Mouse (Mus musculus) forelimb bud, embryonic 11.5 days (tissue): Measurements from ENCODE around the gene Nudt4.

Source experiments
- DNase-seq: peaks from one replicate; pipeline ENCODE4 v3.0.0-alpha.2; 2012; ENCODE audit warnings: low read depth, low spot score

The Nudt4 gene

DNA sequence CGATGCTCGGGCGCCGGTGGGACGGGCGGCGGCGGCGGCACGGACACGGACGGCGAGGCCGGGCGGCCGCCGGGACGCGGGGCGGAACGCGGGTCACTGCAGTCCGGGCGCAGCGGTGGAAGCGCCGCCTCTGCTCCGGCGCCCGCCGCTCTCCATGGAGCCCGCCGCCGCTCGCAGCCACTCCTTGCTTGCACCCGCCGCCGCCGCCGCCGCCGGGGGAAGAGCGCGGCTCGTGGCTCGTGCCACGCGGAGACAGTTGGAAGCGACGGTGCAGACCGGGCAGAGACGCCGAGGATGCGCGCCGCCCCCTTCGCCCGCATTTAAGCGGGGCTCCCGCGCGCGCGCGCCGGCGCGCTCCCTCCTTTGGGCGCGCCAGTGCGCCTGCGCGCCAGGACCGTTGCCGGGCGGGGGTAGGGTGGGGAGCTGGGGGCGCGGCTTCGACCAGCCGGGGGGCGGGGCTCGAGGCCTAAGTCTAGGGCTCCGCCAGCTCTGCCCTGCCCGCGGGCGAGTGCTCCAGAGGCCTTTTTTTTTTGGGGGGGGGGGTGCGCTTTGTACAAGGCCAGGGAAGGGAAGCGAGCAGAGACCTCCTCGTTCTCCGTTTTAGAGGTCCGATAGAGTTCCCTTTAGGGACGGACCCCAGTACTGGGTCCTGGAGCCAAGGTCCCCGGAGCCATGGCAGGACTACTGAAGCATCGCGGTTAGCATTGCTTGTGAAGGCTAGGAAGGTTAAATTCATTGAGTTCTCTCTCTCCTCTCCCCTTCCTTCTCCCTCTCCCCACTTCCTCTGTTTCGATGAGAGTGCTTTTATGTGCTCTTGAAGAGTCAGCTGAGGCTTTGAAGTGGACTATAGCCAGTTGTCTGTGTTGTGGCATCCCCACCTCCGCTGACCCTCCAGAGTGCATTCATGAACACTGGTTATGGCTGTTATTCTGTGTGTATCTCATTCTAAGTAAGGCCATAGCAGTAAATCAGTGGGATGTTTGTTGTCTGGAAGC, at the start of gene Nudt4:
Gene Nudt4, minus strand, starts transcription at position 296 of the 995 bp plus-strand sequence.
- DNase-seq, result peak; percentile 94

DNA sequence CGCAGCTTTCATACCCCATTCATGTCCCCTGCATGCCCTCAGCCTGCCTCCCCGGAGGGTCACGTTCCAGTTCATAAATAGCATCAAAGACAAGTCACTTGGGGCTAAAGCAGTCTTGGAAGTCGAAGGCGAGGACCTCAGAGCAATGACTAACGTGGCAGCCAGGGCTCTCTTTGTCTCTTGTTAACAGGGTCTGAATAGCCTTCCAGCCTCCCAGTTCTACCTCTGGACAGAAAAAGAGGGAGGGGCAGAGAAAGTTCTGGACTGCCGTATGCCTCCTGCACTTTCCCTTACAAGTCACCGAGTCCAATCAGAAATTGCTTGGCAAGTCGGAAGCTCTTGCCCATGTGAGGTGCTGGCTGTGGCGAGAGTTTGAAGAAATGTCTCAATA, 47.4 kb upstream of the Nudt4 start:
- no peak for DNase-seq

GRCm38 (mm10) chr10:95610666-95611330, 46.9 kb upstream of the Nudt4 start:
- DNase-seq, result no peak

DNA sequence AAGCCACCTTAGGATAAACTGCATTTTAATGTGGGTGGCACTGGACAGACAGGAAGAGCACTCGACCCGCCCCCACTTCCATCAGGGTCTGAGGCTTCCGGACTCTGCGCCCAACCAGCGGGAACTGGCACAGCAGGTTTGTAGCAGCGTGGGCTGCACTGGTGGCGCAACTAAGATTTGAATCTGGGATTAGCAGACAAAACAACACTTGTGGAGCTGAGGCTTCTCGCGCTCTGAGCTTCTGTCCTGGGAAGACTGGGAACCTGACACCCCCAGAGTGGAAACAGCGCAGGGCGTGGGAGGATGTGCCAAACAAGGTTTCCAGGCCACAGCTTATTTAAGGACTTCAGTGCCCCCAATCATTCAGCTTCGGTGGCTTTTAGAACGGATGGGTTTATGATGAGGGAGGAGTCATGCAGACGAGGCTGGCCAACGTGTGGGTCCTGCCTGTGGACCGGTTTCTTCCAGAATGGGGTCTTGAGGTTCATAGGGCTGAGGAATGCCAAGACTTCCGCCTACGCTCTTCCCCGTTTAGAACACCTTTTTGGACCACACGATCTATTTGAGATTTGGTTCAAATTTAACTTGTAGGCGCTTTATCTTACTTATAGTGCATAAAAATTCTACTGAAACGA, 41.1 kb upstream of the Nudt4 start:
- no peak for DNase-seq

DNA sequence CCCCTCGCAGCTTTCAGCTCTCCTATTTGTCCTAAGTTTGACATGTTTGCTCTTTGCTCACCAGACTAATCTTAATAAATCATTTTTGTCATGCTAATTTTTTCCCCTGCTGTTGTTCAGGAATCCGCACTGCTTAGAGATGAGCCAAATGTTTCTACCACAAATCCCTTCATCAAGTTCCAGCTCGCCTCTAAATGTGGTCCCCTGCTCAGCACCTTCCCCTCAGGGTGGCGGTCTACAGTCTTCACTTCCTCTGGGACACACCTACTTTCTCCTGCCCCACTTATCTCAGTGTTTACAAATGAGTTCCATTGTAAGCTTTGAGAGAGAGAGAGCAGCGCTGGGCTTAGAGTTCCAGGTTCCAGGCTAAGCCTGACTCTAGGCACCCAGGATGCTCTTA, 36.6 kb upstream of the Nudt4 start:
- no peak for DNase-seq

- DNase-seq, result no peak
Observed at GRCm38 (mm10) chr10:95599740-95600139, 35.8 kb upstream of the Nudt4 start.

DNA sequence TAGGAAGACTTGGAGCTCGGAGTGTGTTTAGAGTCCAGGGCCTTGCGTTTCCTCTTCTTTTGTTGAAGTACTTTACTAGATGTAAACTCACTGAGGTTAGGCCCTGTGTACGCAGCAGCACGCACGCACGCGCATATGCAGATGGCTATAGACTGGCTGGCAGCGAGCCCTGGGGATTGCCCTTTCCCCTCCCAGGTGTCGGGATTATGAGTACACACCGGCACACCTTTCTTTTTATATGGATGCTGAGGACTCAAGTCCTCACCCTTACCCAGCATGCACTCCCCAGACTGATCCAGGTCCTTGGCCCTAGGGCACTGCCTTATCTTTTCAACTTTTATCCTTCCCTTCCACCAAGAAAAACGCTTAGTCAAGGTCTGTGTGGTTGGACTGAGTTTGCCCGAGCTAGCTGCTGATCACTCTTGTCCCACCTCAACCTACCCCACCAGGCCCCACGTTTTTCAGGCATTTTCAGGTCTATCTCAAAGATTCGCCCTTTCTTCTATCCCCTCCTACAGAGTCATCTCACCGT, 34.2 kb upstream of the Nudt4 start:
- DNase-seq, result no peak

- no peak for DNase-seq
Observed at GRCm38 (mm10) chr10:95595852-95596639, 32.1 kb upstream of the Nudt4 start.

DNA sequence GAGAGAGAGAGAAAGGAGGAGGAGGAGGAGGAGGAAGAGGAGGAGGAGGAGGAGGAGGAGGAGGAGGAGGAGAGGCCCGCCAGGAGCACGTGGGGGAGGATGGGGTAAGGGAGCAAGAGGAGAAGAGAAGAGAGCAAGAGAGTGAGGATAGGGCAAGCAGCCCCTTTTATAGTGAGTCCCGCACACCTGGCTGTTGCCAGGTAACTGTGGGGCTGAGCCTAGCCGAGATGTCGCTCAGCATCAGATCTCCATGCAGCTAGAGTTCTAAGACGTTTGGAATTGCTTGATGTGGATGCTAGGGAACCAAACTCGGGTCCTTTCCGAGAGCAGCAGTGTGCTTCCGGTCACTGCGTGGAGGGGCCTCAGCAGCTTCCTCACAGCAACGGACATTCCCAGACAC, 30.5 kb upstream of the Nudt4 start:
- DNase-seq, result no peak

- no peak for DNase-seq
Observed at GRCm38 (mm10) chr10:95591257-95591656, 27.3 kb upstream of the Nudt4 start.

DNA sequence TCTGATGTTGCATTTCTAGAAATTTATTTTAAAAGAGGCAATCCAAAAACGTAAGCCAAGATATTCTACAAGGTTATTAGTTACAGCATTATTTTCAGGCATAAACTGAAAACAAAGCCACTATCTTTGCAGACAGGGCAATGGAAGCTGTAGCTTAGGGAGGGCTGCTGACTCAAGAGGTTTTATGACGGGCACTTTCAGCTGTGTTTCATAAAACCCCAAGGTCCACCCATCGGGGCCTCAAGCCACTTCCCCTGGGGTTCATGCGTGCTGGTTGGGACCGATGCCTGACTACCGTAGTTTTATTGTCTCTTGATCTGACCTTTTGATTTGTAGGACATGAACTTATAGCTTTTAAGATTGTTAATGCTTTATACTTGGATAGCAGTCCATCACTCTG, 26.2 kb upstream of the Nudt4 start:
- DNase-seq, result no peak

- no peak for DNase-seq
Observed at GRCm38 (mm10) chr10:95589196-95589595, 25.2 kb upstream of the Nudt4 start.

- no peak for DNase-seq
Observed at GRCm38 (mm10) chr10:95587509-95588220, 23.7 kb upstream of the Nudt4 start.

GRCm38 (mm10) chr10:95585554-95585953, 21.6 kb upstream of the Nudt4 start:
- no peak for DNase-seq

DNA sequence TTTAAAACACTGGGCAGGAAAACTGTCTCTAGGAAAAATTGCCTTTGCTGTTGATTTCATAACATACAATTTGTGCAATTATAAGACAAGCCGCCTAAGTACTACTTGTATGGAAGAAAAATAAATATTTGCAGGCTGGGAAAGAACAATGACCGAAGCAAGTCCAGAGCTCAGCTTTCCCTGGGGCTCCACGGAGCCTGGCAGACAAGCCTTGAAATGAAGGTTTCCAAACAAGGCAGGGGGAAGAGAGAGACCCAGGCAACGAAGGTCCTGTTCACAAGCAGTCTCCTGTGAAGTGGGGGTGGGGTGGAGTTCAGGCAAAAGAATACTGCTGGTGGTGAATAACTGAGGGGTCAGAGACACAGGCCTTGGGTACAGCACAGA, 13.6 kb upstream of the Nudt4 start:
- DNase-seq, result no peak

- DNase-seq, result no peak
Observed at GRCm38 (mm10) chr10:95576876-95577566, 13.1 kb upstream of the Nudt4 start.

DNA sequence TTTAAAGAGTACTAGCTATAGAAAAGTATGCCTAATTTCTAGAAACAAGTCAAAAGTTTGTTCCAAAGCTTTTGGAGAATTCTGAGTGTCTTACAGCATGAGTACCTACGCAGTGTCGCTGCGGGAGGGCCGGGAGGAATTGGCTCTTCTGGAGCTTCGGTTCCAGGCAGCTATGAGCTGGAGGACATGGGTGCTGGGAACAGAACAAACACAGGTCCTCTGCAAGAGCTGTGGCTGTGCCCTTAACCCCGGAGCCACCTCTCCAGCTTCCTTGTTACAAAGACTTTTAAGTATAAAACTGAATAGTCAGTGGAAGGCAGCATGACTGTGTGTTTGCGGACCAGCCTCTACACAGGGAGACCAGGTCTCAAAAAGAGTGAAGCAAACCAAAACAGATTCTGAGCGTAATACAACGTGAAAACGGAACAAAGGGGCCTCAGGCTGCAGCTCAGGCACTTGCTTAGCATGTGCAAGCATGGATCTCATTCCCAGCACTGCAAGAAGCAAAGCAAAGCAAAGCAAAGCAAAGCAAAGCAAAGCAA, 12.0 kb upstream of the Nudt4 start:
- no peak for DNase-seq

DNA sequence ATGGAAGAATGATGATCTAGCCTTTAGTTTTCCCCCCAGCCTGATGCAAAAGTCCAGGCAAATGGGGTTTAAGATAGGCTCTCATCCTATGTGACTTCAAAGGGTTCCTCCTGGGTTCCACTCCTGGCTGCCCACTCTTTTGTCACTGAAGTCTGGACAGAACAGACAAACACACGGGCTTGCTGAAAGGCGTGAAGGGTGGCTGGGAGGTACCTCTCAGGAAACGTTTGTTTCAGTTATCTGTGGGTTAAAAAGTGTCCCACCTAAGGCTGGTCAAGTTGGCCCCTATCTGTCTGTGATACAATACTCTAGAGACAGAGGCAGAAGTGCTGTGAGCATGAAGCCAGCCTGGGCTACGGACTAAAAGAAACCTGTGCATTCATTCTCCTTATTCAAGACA, 11.0 kb upstream of the Nudt4 start:
- DNase-seq, result no peak

GRCm38 (mm10) chr10:95569441-95569840, 5.5 kb upstream of the Nudt4 start:
- DNase-seq, result no peak

DNA sequence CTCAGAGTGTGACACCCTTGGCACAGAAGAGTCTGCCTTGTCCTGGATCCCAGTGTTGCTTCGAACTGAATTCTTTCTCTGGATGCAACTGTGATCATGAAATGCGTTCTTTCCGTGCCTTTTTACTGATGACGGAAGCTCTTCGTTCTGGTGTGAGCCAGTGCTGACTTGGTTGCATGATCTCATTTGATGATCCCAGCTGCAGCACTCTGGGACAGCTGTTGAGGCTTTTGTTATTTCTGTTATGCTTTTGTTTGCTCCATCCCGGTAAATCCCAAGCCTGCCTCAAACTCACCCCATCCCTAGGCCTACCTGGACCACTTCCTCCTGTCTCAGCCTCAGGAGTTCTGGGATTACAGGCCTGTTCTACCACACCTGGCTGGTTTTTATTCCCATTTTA, 4.1 kb upstream of the Nudt4 start:
- DNase-seq, result no peak
